Mouse (Mus musculus): Measurements from ENCODE around the gene Olfr876.
"Not testable (repeated sequence)": the region's sequence is repeated elsewhere in the genome, so short reads cannot be mapped to it uniquely, and the experiment has no call there.

Gene Olfr876

GRCm38 (mm10) chr9:37802731-37803130 lies at the start of gene Olfr876:
Gene Olfr876 (plus strand): TSS chr9:37803031.
- no peak for DNase-seq (ENCODE audit: low spot score in 2 of 2)

- DNase-seq (ENCODE audit: low spot score in 2 of 2), result no peak
Measured at GRCm38 (mm10) chr9:37761728-37762127, 41.1 kb upstream of the Olfr876 start.

- no peak for DNase-seq (ENCODE audit: low spot score in 2 of 2)
Measured at GRCm38 (mm10) chr9:37762541-37762940, 40.3 kb upstream of the Olfr876 start.

- DNase-seq (ENCODE audit: low spot score in 2 of 2), result no peak
Measured at GRCm38 (mm10) chr9:37770661-37771060, 32.2 kb upstream of the Olfr876 start.

- no peak for DNase-seq (ENCODE audit: low spot score in 2 of 2)
Measured at GRCm38 (mm10) chr9:37771759-37772158, 31.1 kb upstream of the Olfr876 start, which contains the start of gene Olfr875. Gene Olfr875 (plus strand): TSS chr9:37771857.

GRCm38 (mm10) chr9:37782766-37783260 lies 20.0 kb upstream of the Olfr876 start:
- no peak for DNase-seq (ENCODE audit: low spot score in 2 of 2)

- not testable (repeated sequence) for DNase-seq (ENCODE audit: low spot score in 2 of 2)
Measured at GRCm38 (mm10) chr9:37783394-37784387, 19.1 kb upstream of the Olfr876 start.

GRCm38 (mm10) chr9:37786411-37786810 lies 16.4 kb upstream of the Olfr876 start:
- DNase-seq (ENCODE audit: low spot score in 2 of 2), result no peak

GRCm38 (mm10) chr9:37802055-37802454 lies 776 bp upstream of the Olfr876 start:
- DNase-seq (ENCODE audit: low spot score in 2 of 2), result no peak

GRCm38 (mm10) chr9:37807235-37807634 lies 4.4 kb downstream of the Olfr876 start:
- no peak for DNase-seq (ENCODE audit: low spot score in 2 of 2)

- DNase-seq (ENCODE audit: low spot score in 2 of 2), result no peak
Measured at GRCm38 (mm10) chr9:37808456-37808855, 5.6 kb downstream of the Olfr876 start.

- DNase-seq (ENCODE audit: low spot score in 2 of 2), result no peak
Measured at GRCm38 (mm10) chr9:37808976-37809375, 6.1 kb downstream of the Olfr876 start.

- no peak for DNase-seq (ENCODE audit: low spot score in 2 of 2)
Measured at GRCm38 (mm10) chr9:37814696-37815095, 11.9 kb downstream of the Olfr876 start.

- no peak for DNase-seq (ENCODE audit: low spot score in 2 of 2)
Measured at GRCm38 (mm10) chr9:37829881-37830280, 27.1 kb downstream of the Olfr876 start.

GRCm38 (mm10) chr9:37833341-37833740 lies 30.5 kb downstream of the Olfr876 start:
- DNase-seq (ENCODE audit: low spot score in 2 of 2), result no peak

GRCm38 (mm10) chr9:37849267-37849666 lies 46.4 kb downstream of the Olfr876 start:
- DNase-seq (ENCODE audit: low spot score in 2 of 2), result no peak

GRCm38 (mm10) chr9:37853969-37854368 lies 51.1 kb downstream of the Olfr876 start, which contains the start of gene Olfr877:
Gene Olfr877 (plus strand): TSS chr9:37854269.
- DNase-seq (ENCODE audit: low spot score in 2 of 2), result no peak
